Mouse (Mus musculus) stomach, embryonic 15.5 days (tissue): ENCODE measurements around the gene Bcl2l15. TPM values are rescaled to one million over a fixed set of nuclear protein-coding genes. Genes with fewer than 3 reads are reported as not detected.
A peak's percentile ranks its signal among the peaks of the same experiment; 100 is the strongest.
"Not testable (repeated sequence)": the region's sequence is repeated elsewhere in the genome, so short reads cannot be mapped to it uniquely, and the experiment has no call there.

Source experiments
- ATAC-seq: fragments of 200-750 bp; cut with Nextera tagmentation; 2 replicates; pipeline ENCODE4 v1.8.0; 2017; ENCODE audit warnings: low read depth, moderate number of reproducible peaks, moderate TSS enrichment; ENCODE audit not compliant: insufficient read depth, low FRiP score
- H3K27ac ChIP-seq: fragments of 300-500 bp; sonication (generic); 2 replicates; pipeline ENCODE4 v1.5.1; 2015; ENCODE audit warnings: mild to moderate bottlenecking, inconsistent platforms
- H3K27me3 ChIP-seq: fragments of 300-500 bp; sonication (generic); replicated peaks from 2 replicates; pipeline ENCODE4 v1.6.1; 2015; ENCODE audit warnings: inconsistent platforms
- H3K36me3 ChIP-seq: fragments of 300-500 bp; sonication (generic); 2 replicates; pipeline ENCODE4 v1.6.1; 2015; ENCODE audit warnings: inconsistent platforms
- H3K4me1 ChIP-seq: fragments of 300-500 bp; sonication (generic); 2 replicates; pipeline ENCODE4 v1.6.1; 2015; ENCODE audit warnings: inconsistent platforms
- H3K4me2 ChIP-seq: fragments of 300-500 bp; sonication (generic); 2 replicates; pipeline ENCODE4 v1.6.1; 2015; ENCODE audit warnings: mild to moderate bottlenecking, inconsistent platforms
- H3K4me3 ChIP-seq: fragments of 300-500 bp; sonication (generic); replicated peaks from 2 replicates; pipeline ENCODE4 v1.5.1; 2015; ENCODE audit warnings: inconsistent platforms
- H3K9ac ChIP-seq: fragments of 300-500 bp; sonication (generic); 2 replicates; pipeline ENCODE4 v1.6.1; 2015; ENCODE audit warnings: inconsistent platforms
- H3K9me3 ChIP-seq: fragments of 300-500 bp; sonication (generic); 2 replicates; pipeline ENCODE4 v1.6.1; 2016; ENCODE audit warnings: inconsistent platforms
- WGBS: fragments of 180-500 bp; shearing (Covaris S2); methylation state at CpG from one replicate; pipeline ENCODE4 v1.1.7; 2015; 5-methylcytosine and 5-hydroxymethylcytosine counted together
- polyA plus RNA-seq: library from polyadenylated mRNA; unstranded; fragments of >200 nt; fragmentation: Nextera tagmentation; extraction: Ambion mirVana; gene quantifications from 2 replicates; pipeline ENCODE4 v1.2.1, GENCODE M21; 2015

Gene Bcl2l15
- polyA plus RNA-seq: 0.23 and 0.68 TPM in 2 replicates

DNA sequence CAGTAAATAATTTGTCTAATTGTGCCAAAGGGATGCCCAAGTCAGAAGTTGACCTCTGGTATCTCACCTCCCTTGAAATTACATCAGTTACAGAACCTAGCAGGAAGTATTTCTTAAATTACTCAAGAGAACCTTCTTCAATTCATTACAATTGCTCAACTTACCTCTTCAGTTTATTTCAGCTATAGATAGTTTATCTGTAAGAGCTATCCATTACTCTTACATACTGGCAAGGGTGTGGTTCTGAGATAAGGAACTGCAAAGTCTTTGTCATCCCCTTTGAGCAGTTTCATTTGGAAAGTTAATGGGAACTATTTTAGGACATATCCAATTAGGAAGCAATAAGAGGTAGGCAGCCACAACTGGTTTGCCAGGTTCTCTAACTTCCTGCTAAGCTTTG lies at the start of gene Bcl2l15:
Bcl2l15 (plus strand) TSS at position 176 of the 400 bp plus-strand sequence.
- Histone ChIP-seq H3K4me3 (no peak within 1 kb of the TSS), H3K4me2 (no peak within 1 kb of the TSS), H3K9me3 (no peaks in the 10 kb centered on the region), H3K4me1 (no peaks in the 10 kb centered on the region), H3K27me3 (no peaks in the 10 kb centered on the region), H3K9ac (no peak within 1 kb of the TSS), H3K27ac (no peak within 1 kb of the TSS), H3K36me3 (no peaks in the 10 kb centered on the region)
- ATAC-seq: no peak

DNA sequence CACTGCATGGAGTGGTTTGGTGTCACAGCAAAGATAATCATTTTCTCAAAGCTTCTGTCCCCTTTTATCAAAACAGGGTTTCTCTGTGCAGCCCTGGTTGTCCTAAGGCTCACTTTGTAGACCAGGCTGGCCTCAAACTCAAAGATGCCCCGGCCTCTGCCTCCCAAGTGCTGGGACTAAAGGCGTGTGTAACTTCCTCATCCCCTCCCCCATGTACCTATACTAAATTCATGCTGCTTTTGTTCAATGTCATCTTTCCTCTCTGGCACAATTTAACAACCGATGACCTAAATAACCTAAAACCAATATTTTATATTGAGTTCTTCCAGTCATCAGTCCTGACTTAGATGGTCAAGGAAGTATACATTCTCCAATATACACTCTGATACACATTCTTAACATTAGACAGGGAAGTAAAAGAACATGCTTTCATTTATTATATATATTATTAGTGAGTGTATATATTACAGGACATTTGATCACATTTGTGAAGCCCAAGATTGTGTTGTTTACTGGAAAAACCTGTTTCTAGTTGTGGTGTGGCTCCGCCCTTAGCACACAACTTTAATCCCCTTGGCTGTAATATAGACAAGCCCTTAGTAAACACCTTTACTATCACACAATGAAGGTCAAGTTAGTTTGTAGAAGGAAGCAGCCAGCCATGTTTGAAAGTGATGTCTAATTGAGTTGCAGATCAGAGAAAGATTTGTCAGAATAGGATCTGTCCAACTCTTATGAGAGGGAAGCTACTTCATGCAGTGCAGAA lies 49.4 kb upstream of the Bcl2l15 start:
- Histone ChIP-seq H3K4me3 (no peak overlapping the region), H3K9ac (no peak overlapping the region), H3K36me3 (peaks cover 2% of the 10 kb centered on the region; the same call in 1 of the 2 replicates), H3K27me3 (no peaks in the 10 kb centered on the region), H3K4me2 (no peak overlapping the region), H3K4me1 (peaks cover 11% of the 10 kb centered on the region; the same call in 1 of the 2 replicates), H3K9me3 (no peaks in the 10 kb centered on the region), H3K27ac (peak overlapping the region; percentile 59; the same call in 1 of the 2 replicates)
- WGBS: 67% methylated on average over 4 of the region's 4 CpGs
- ATAC-seq: 0 out of 2 replicates have a peak, but pooled peaks have one; percentile 22

DNA sequence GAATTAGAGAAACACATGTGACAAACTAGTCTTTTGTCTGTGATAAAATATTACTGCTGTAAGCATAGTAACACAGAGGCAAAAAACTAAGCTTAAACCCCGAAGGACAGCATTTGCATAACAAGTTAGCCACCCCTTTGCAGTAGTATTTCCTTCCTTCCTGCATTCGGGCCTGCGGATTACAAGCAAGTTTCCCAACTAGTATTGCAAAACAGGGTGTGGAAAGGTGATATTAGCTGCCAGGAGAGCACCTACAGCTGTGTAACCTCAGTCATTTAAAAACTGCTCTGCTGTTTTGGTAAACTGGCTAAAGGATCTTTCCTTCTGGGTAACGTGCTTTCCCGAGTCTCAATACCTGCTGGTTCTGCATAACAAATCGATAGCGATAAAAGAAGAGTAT lies 45.2 kb upstream of the Bcl2l15 start:
- H3K9me3 ChIP-seq: no peaks in the 10 kb centered on the region
- no peaks in the 10 kb centered on the region for H3K27me3 ChIP-seq
- H3K9ac ChIP-seq: no peak overlapping the region
- WGBS: 63% methylated on average over 7 of the region's 7 CpGs
- no peak overlapping the region for H3K4me3 ChIP-seq
- peak overlapping the region; percentile 21; the same call in 1 of the 2 replicates for H3K27ac ChIP-seq
- ATAC-seq: no peak
- H3K4me2 ChIP-seq: no peak overlapping the region
- no peaks in the 10 kb centered on the region for H3K36me3 ChIP-seq
- H3K4me1 ChIP-seq: peaks cover 11% of the 10 kb centered on the region; the same call in 1 of the 2 replicates

DNA sequence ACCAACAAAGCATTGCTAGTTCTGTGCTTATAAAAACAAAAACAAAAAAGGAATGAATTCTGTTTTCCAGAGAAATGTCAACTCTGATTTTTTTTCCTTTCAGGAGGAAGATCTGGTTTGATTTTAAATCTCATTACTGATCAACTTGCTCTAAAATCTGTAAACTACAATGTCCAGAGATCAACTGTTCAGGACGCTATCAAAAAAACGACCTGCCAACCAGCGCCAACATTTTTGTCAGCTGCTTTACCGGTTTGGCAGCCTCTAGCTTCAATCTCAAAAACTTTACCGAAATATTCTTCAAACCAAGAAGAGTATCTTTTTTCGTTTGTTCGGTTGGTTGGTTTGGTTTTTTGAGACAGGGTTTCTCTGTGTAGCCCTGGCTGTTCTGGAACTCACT lies 43.3 kb upstream of the Bcl2l15 start:
- no peaks in the 10 kb centered on the region for H3K36me3 ChIP-seq
- peak overlapping the region; percentile 91 for H3K4me3 ChIP-seq
- H3K27me3 ChIP-seq: no peaks in the 10 kb centered on the region
- H3K9ac ChIP-seq: no peak overlapping the region
- WGBS: 70% methylated on average over 7 of the region's 7 CpGs
- H3K9me3 ChIP-seq: no peaks in the 10 kb centered on the region
- H3K4me1 ChIP-seq: peaks cover under 1% of the 10 kb centered on the region; the same call in 1 of the 2 replicates
- no peak for ATAC-seq
- no peak overlapping the region for H3K27ac ChIP-seq
- peak overlapping the region; percentile 76 for H3K4me2 ChIP-seq

DNA sequence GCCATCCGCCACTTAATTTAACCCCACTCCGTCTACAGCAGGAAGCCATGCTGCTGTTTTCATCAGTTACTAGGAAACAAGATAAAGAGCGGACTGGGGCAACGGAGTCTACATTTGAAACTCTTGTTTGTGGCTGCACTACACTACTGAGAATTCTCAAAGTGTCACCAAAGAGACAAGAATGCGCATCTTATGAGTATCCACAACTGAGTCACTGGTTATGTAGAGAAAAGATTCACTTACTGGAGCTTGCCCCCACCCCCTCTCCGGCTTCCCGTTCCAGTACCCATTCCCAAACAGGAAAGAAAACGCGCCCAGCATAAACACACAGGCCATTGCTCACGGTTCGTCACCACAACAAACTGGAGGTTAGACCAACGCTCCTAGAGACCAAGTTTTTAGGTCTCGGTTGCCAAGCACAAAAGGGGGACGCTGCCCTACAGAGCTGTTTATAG lies 42.5 kb upstream of the Bcl2l15 start:
- WGBS: 1% methylated on average over 14 of the region's 14 CpGs
- no peaks in the 10 kb centered on the region for H3K4me1 ChIP-seq
- peak overlapping the region; percentile 91 for H3K4me3 ChIP-seq
- no peaks in the 10 kb centered on the region for H3K27me3 ChIP-seq
- H3K9me3 ChIP-seq: no peaks in the 10 kb centered on the region
- H3K4me2 ChIP-seq: peak overlapping the region; percentile 76
- peak overlapping the region; percentile 84 for H3K9ac ChIP-seq
- no peak for ATAC-seq
- peak overlapping the region; percentile 90 for H3K27ac ChIP-seq
- H3K36me3 ChIP-seq: no peaks in the 10 kb centered on the region

DNA sequence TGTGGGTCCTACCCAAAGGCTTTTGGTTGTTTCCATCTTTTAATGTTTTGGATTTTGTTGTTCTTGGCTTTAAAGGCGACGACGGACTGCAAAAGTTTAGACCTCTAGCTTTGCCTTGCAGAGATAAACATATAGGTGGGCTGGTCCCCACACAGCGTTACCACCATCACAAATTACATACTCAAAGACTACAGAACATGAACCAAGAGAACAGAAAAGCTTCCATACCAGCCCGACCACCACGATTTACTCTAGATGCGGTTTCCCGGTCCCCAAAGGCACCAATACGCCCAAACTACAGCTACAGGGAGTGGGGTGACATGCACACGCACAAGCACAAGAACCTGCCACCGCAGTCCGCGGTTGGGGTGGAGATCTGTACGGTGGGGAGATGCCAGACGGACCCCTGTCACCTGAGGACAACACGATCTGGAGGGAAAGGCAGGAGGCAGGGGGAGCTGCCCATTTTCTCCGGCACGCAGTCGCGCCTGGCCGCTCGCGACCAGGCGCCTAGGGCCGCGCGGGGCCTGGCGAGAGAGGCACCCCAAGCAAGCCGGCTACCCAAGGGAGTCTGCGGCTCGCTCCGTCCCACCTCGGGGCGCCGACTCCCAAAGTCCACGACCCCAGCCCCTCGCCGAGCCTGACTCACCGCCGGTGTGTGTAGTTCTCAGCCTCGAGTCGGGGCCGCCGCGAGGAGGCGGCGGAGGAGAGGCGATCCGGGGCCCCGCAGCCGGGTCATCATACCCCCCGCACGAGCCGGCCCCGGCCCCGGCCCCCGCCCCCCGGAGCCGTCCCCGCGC lies 41.9 kb upstream of the Bcl2l15 start:
- peak; percentile 68 for ATAC-seq
- peak overlapping the region; percentile 84 for H3K9ac ChIP-seq
- WGBS: under 1% methylated on average over 51 of the region's 61 CpGs

DNA sequence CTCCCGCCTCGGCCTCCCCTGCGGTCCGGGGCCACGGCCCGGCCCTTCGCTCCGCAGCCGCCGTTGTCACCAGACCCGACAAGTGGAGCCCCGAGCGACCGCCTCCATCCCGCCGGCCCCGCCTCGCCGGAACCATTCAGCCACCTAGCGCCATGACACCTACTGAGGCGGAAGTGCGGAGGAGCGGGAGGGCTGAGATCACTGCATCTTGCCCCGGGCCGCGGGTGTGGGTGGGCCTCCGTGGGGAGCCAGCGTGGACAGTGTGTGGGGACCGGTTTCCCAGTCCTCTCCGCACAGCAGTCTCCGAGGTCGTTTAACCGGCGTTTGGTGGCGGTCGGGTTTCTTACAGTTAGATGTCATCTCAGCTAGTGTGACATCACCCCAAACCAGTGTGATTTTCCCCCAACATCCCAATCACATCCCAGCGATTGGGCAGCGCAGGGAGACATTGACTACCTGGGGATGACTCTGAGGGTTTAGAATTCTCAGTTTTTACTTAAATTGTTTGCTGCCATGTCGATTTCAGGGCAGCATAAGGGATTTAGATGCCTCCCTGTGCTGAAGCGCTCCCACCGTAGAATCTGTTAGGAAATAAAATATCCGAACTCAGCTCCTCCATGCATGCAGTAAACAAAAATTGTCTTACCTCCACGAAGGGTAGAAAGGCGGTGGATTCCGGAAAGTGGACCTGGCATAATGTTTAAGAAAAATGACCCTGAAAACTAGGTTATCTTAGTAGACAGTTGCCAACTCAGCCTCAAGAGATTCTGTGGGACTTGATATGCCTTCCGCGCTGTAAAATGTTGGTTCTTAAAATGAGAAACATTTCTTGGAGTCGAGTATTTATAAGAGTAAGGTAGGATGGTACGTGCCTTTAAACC lies 40.9 kb upstream of the Bcl2l15 start, which contains the start of gene Hipk1:
Hipk1 (minus strand) TSS at position 334 of the 881 bp plus-strand sequence.
- H3K36me3 ChIP-seq: no peaks in the 10 kb centered on the region
- no peaks in the 10 kb centered on the region for H3K9me3 ChIP-seq
- H3K27ac ChIP-seq: peak within 1 kb of the TSS; percentile 90
- H3K4me1 ChIP-seq: no peaks in the 10 kb centered on the region
- WGBS: 9% methylated on average over 49 of the region's 49 CpGs
- peak within 1 kb of the TSS; percentile 76 for H3K4me2 ChIP-seq
- no peaks in the 10 kb centered on the region for H3K27me3 ChIP-seq
- H3K9ac ChIP-seq: peak within 1 kb of the TSS; percentile 84
- ATAC-seq: peak; percentile 93
- H3K4me3 ChIP-seq: peak within 1 kb of the TSS; percentile 91

More for the DNA sequence above, 41.9 kb upstream of the Bcl2l15 start:
- H3K27me3 ChIP-seq: no peaks in the 10 kb centered on the region
- H3K36me3 ChIP-seq: no peaks in the 10 kb centered on the region
- H3K9me3 ChIP-seq: no peaks in the 10 kb centered on the region
- H3K27ac ChIP-seq: peak overlapping the region; percentile 90
- H3K4me2 ChIP-seq: peak overlapping the region; percentile 76
- no peaks in the 10 kb centered on the region for H3K4me1 ChIP-seq
- peak overlapping the region; percentile 91 for H3K4me3 ChIP-seq

DNA sequence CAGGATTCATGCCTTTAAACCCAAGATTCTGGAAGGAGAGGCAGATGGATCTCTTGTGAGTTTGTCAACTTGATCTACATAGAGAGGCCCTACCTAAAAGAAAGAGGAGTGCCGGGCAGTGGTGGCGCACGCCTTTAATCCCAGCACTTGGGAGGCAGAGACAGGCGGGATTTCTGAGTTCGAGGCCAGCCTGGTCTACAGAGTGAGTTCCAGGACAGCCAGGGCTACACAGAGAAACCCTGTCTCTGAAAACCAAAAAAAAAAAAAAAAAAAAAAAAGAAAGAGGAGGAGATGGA lies 40.3 kb upstream of the Bcl2l15 start:
- 70% methylated on average over 5 of the region's 5 CpGs for WGBS
- 0 out of 2 replicates have a peak overlapping the region, but pooled peaks have one; percentile 91 for H3K4me3 ChIP-seq
- not testable (repeated sequence) for H3K9me3 ChIP-seq, H3K36me3 ChIP-seq, H3K4me1 ChIP-seq, H3K9ac ChIP-seq, ATAC-seq, H3K27me3 ChIP-seq
- H3K27ac ChIP-seq: peak overlapping the region; percentile 90; the same call in 1 of the 2 replicates
- H3K4me2 ChIP-seq: peak overlapping the region; percentile 76; the same call in 1 of the 2 replicates

DNA sequence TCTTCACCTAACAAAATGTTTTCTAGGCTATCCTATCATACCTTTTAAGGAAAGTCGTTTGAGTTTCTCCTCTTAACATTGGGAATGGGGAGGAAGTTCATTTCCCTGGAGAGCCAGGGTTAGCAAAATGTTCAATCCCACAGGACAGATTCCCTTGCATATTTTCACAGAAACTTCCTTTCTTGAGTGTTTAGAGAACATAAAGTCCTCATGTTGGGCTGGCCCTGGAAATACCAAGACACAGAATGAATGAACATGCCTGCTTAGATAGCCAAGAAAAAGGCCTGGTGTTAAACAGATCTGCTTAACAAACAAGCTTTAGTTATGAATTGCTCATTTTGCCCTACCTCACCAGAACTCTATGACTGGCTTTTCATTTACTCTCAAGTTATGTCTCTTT lies 39.8 kb upstream of the Bcl2l15 start:
- H3K4me3 ChIP-seq: no peak overlapping the region
- no peak overlapping the region for H3K27ac ChIP-seq
- H3K9ac ChIP-seq: no peak overlapping the region
- no peaks in the 10 kb centered on the region for H3K36me3 ChIP-seq
- H3K27me3 ChIP-seq: no peaks in the 10 kb centered on the region
- H3K9me3 ChIP-seq: no peaks in the 10 kb centered on the region
- H3K4me2 ChIP-seq: no peak overlapping the region
- no peak for ATAC-seq
- 74% methylated on average over 1 of the region's 1 CpGs for WGBS
- H3K4me1 ChIP-seq: no peaks in the 10 kb centered on the region

DNA sequence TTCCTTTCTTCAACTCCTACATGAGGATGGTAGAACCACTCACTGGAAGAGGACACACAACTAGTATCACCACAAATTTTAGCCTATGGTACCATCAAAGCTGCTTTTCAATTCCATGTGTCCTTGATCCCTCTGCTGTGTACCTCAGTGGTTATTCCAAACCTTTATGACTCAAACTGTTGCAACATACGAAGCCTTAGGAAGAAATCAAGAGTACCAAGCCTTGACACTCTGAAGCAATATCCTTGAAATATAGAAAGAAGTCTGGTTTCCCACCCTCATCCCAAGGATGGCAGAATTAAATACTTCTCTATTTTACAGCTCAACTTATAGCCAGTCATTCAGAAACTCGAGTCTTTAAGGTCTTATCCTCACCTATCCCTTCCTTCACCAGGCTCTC lies 36.0 kb upstream of the Bcl2l15 start:
- Histone ChIP-seq H3K36me3 (no peaks in the 10 kb centered on the region), H3K4me2 (no peak overlapping the region), H3K4me1 (peaks cover under 1% of the 10 kb centered on the region; the same call in 1 of the 2 replicates), H3K9ac (no peak overlapping the region), H3K4me3 (no peak overlapping the region), H3K9me3 (no peaks in the 10 kb centered on the region), H3K27ac (no peak overlapping the region), H3K27me3 (no peaks in the 10 kb centered on the region)
- 59% methylated on average over 2 of the region's 2 CpGs for WGBS
- no peak for ATAC-seq

DNA sequence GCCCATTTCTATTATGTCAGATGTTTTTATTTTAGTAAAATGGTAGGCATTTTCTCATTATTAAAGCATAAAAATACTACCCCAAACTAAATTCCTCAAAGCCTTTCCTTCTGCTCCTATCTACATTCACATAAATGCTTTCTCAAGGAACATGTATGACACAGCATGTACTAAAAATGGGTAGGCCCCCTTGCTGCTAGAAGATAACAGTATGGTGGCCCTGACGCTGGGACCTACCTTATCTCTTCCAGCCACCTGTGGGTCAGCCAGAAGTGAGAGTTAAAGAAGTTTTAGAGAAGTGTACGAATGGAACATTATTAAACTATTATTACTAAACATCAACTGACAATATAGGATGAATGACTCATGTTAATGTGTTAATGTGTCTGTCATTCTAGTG lies 32.9 kb upstream of the Bcl2l15 start:
- Histone ChIP-seq H3K4me3 (no peak overlapping the region), H3K36me3 (peaks cover 12% of the 10 kb centered on the region), H3K9me3 (no peaks in the 10 kb centered on the region), H3K27me3 (no peaks in the 10 kb centered on the region), H3K4me1 (peaks cover 10% of the 10 kb centered on the region; the same call in 1 of the 2 replicates), H3K9ac (no peak overlapping the region), H3K27ac (no peak overlapping the region), H3K4me2 (no peak overlapping the region)
- WGBS: 60% methylated on average over 2 of the region's 2 CpGs
- peak; percentile 90 for ATAC-seq
